Mouse (Mus musculus) lung, postnatal 4 days (tissue): ENCODE results near the gene Olfr820.
"Not testable (repeated sequence)": the region's sequence is repeated elsewhere in the genome, so short reads cannot be mapped to it uniquely, and the experiment has no call there.

ENCODE experiments used
- DNase-seq, 2 experiments: peaks; one replicate each; pipeline ENCODE4 v3.0.0; 2021

Gene Olfr820

DNA sequence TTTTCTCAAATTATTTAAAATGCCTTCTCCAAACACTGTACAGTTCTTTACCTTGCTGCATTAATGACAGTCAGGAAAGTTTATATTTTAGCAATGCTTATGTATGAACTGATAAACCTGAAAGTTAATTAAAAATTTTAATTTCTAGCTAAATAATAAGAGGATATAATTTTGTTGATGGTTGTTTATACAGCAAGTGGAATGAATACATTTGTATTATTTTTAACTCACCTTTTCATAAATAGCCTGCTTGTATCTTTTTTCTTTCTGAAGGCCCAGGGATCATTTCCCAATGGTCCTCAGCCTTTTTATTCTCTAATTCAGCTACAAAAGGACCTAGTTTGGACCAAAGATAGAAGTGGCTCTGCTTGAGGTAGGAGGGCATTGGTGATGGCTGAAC lies at the start of gene Olfr820:
Gene Olfr820 (plus strand): TSS at position 301 of the 400 bp plus-strand sequence.
- no peak for DNase-seq

DNA sequence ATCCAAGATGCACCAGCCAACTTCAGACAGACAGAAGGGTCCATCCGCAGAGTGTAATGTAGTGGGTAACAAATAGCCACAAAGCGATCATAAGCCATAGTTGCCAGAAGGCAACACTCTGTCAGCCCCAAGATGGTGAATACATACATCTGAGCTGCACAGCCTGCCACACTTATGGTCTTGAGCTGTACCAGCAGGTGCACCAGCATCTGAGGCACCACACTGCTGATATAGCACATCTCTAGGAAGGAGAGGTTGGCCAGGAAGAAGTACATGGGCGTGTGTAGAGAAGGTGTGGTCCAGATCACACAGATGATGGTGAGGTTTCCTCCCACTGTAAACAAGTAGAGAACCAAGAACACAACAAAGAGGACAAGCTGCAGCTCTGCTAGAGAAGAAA lies 46.2 kb upstream of the Olfr820 start:
- DNase-seq = not testable (repeated sequence)

DNA sequence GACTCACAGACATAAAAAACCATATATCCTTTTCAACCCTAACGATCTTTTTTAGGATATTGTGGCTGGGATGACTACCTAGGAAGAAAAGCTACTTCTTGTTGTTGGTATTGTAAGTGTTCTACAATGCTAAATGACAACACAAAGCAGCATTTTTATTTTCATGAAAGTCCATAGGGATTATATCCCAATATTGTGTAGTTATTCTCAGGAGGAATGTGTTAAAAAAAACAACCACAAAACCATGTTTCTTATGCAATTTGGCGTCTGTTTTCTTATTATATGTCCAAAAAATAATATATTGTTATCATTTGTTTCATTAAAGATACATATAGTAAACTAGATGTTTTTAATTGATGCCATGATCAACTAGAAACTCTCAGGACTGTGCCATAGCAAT lies 45.3 kb upstream of the Olfr820 start, which contains the start of gene Olfr819:
Gene Olfr819 (minus strand): TSS at position 101 of the 400 bp plus-strand sequence.
- not testable (repeated sequence) for DNase-seq

DNA sequence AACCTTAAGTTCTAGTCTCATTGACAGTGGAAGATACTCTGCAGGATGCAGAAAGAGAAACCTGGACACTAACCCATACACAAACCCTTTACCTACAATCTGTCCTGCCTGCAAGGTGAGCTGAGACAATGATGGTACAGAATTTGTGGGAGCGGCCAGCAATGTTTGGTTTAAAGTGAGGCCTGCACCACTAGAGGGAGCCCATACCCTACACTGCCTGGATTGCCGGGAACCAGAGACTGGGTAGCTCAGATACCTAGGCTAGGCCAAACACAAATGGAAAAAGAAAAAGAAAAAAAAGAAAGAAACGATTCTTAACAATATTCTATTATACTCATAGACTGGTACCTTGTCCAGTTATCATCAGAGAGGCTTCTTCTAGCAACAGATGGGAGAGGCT lies 39.4 kb upstream of the Olfr820 start:
- not testable (repeated sequence) for DNase-seq

DNA sequence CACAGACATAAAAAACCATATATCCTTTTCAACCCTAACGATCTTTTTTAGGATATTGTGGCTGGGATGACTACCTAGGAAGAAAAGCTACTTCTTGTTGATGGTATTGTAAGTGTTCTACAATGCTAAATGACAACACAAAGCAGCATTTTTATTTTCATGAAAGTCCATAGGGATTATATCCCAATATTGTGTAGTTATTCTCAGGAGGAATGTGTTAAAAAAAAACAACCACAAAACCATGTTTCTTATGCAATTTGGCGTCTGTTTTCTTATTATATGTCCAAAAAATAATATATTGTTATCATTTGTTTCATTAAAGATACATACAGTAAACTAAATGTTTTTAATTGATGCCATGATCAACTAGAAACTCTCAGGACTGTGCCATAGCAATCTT lies 36.4 kb upstream of the Olfr820 start, which contains the start of gene Olfr247:
Gene Olfr247 (minus strand): TSS at position 101 of the 400 bp plus-strand sequence.
- not testable (repeated sequence) for DNase-seq

DNA sequence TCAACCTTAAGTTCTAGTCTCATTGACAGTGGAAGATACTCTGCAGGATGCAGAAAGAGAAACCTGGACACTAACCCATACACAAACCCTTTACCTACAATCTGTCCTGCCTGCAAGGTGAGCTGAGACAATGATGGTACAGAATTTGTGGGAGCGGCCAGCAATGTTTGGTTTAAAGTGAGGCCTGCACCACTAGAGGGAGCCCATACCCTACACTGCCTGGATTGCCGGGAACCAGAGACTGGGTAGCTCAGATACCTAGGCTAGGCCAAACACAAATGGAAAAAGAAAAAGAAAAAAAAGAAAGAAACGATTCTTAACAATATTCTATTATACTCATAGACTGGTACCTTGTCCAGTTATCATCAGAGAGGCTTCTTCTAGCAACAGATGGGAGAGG lies 30.6 kb upstream of the Olfr820 start:
- DNase-seq = not testable (repeated sequence)

DNA sequence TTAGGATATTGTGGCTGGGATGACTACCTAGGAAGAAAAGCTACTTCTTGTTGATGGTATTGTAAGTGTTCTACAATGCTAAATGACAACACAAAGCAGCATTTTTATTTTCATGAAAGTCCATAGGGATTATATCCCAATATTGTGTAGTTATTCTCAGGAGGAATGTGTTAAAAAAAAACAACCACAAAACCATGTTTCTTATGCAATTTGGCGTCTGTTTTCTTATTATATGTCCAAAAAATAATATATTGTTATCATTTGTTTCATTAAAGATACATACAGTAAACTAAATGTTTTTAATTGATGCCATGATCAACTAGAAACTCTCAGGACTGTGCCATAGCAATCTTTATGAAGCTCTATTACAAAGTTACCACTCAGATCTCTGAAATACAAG lies 27.5 kb upstream of the Olfr820 start, which contains the start of gene Gm10310:
Gene Gm10310 (minus strand): TSS at position 101 of the 400 bp plus-strand sequence.
- DNase-seq = not testable (repeated sequence)

DNA sequence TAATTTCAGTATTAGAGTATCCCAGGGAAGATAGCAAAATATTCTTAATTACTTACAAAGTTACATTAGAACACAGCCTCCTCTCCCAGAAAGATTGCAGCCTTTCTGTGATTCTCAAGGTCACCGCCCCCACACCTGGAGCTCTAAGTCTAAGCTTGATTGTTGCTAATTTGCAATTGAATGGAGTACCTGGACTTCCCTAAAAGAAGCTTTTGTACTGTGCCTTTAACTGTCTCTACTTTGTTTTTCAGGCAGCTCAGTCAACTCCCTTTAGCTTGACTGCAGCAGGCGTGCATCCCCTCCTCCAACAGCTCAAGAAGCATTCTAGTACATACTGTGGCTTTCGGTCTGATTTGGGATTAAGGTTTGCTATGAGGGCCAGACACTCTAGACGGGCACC lies 8.3 kb upstream of the Olfr820 start:
- DNase-seq = not testable (repeated sequence)

DNA sequence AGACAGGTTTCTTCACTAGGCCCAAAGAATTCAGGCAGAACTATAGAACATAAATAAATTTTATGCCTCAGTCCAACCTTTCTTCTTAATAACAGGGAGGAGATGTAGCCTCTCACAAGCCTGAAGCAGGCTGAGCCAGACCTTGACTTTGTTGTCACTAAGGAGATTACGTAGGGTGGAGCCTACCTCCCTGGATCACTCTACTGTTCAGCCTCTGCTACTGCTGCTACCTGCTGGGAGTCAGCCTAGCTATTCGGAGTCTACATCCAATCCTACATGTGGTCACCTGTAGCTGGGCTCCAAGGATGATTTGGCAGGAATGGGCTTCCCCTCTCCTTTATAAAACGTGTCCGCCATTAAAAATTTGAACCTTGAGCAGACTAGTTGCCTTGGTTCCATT lies 7.1 kb upstream of the Olfr820 start:
- DNase-seq = not testable (repeated sequence)

DNA sequence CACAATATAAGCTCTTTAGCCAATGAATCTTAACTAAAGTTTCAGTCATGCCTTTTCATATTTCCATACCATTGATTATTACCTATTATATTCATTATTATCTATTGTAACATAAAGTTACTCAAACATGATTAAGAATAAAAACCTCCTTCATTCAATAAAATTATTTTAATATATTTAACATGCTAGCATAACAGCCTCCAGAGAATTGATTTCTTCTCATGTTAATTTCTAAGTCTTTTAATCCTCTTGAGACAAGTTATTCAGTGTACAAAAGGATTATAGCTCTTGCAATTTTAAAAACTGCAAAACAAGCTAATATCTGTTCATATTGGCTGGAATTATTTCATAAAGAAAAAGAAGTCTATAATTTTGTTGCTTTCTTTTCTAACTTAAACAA lies 17.6 kb downstream of the Olfr820 start, which contains the start of gene Olfr821:
Gene Olfr821 (plus strand): TSS at position 301 of the 400 bp plus-strand sequence.
- no peak for DNase-seq

DNA sequence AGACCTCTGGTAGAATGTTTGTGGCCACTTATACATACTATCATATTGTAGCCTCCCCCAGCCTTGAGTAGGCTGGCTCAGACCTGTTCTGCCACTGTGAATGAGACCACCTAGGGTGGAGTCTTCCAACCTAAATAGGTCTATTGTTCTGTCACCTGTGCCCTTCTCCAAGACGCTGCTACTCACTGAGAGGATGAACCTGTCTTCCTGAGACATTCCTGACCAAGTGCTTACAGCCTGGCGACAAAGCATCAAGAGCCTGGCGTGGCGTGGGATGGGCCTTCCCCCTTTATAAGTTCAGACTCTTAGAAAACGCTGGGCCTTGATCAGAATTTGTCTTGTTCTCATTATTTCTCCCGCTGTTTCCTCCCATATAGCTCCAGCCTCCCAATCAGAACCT lies 24.7 kb downstream of the Olfr820 start:
- DNase-seq = no peak
